ENCODE assay signal across 28 mouse cellular contexts in genomic region chr17:63176411-63176810, GRCm38 (mm10).
DNase-seq lines count a peak whose midpoint lies in the region; ATAC-seq and TF ChIP-seq lines count a peak whose summit lies in the region.
"Had no signal": no experiment of that assay in that cellular context is flagged by ENCODE, and none has a peak within 500 bp of the region (broad histone marks: within the 10 kb centered on the region; RNA-seq: fewer than 3 reads in every experiment).

No protein-coding gene starts in this region.

- TF ChIP-seq POLR2A in testis, adult 2 months (IDR thresholded peaks at IDR 0.05; ENCODE audit: control insufficient read depth, low read depth, low read length) = no peak

- H3K27ac ChIP-seq in hindbrain, embryonic 11.5 days (ENCODE audit: low read depth, low read length) = no peak overlapping the region
- no peak overlapping the region for H3K27ac ChIP-seq in hindbrain, embryonic 14.5 days
- H3K27ac ChIP-seq in testis, adult 2 months (ENCODE audit: control insufficient read depth, insufficient read depth, low read depth, low read length) = peak overlapping the region; percentile 53; the same call in 1 of the 2 replicates
- H3K27ac ChIP-seq in midbrain, embryonic 16.5 days (ENCODE audit: low read length) = peak overlapping the region; percentile 12
- H3K27ac ChIP-seq: embryonic facial prominence, embryonic 12.5 days; heart, embryonic 10.5 days; heart, embryonic 15.5 days; hindbrain, embryonic 15.5 days; limb, embryonic 12.5 days; liver, embryonic 15.5 days; lung, embryonic 15.5 days; neural tube, embryonic 13.5 days had no signal

- no peak overlapping the region for H3K9ac ChIP-seq in hindbrain, embryonic 11.5 days (ENCODE audit: low read depth, low read length)
- no peak overlapping the region for H3K9ac ChIP-seq in hindbrain, embryonic 14.5 days
- H3K9ac ChIP-seq in midbrain, embryonic 16.5 days (ENCODE audit: low read depth, low read length) = no peak overlapping the region
- H3K9ac ChIP-seq: embryonic facial prominence, embryonic 12.5 days; heart, embryonic 15.5 days; hindbrain, embryonic 15.5 days; limb, embryonic 12.5 days; liver, embryonic 15.5 days; lung, embryonic 15.5 days; neural tube, embryonic 13.5 days had no signal

- H3K36me3 ChIP-seq in hindbrain, embryonic 11.5 days (ENCODE audit: control insufficient read depth, insufficient read depth, low read length) = no peaks in the 10 kb centered on the region
- H3K36me3 ChIP-seq in hindbrain, embryonic 14.5 days (replicated peaks; ENCODE audit: control insufficient read depth, insufficient read depth) = no peaks in the 10 kb centered on the region
- H3K36me3 ChIP-seq in testis, adult 2 months (ENCODE audit: control insufficient read depth, insufficient read depth, low read length) = no peaks in the 10 kb centered on the region
- H3K36me3 ChIP-seq in midbrain, embryonic 16.5 days (ENCODE audit: control insufficient read depth, insufficient read depth, low read length) = no peaks in the 10 kb centered on the region
- H3K36me3 ChIP-seq: embryonic facial prominence, embryonic 12.5 days; heart, embryonic 10.5 days; heart, embryonic 15.5 days; hindbrain, embryonic 15.5 days; limb, embryonic 12.5 days; liver, embryonic 15.5 days; lung, embryonic 15.5 days; neural tube, embryonic 13.5 days had no signal

- H3K27me3 ChIP-seq in hindbrain, embryonic 11.5 days (ENCODE audit: control insufficient read depth, insufficient read depth, low read length) = no peaks in the 10 kb centered on the region
- no peaks in the 10 kb centered on the region for H3K27me3 ChIP-seq in hindbrain, embryonic 14.5 days (ENCODE audit: control insufficient read depth, insufficient read depth, low read length)
- H3K27me3 ChIP-seq in testis, adult 2 months (ENCODE audit: control insufficient read depth, insufficient read depth, low read length) = no peaks in the 10 kb centered on the region
- no peaks in the 10 kb centered on the region for H3K27me3 ChIP-seq in midbrain, embryonic 16.5 days (ENCODE audit: control insufficient read depth, insufficient read depth, low read depth, low read length)
- H3K27me3 ChIP-seq: embryonic facial prominence, embryonic 12.5 days; heart, embryonic 15.5 days; hindbrain, embryonic 15.5 days; limb, embryonic 12.5 days; liver, embryonic 15.5 days; lung, embryonic 15.5 days; Patski had no signal

- 48% methylated on average over 5 of the region's 5 CpGs for WGBS in hindbrain, embryonic 11.5 days
- WGBS in hindbrain, embryonic 14.5 days = 45% methylated on average over 5 of the region's 5 CpGs
- 41% methylated on average over 5 of the region's 5 CpGs for WGBS in midbrain, embryonic 16.5 days

- 0 out of 2 replicates have a peak, but pooled peaks have one; percentile 20 for ATAC-seq in hindbrain, embryonic 11.5 days (ENCODE audit: low FRiP score)
- no peak for ATAC-seq in hindbrain, embryonic 14.5 days (ENCODE audit: low FRiP score)
- no peak for ATAC-seq in midbrain, embryonic 16.5 days
- ATAC-seq: activated CD4-positive, CD25-positive, alpha-beta regulatory T cell, adult 4 months; CD4-positive, CD25-positive, alpha-beta regulatory T cell, adult 4 months; inflammation-experienced regulatory T-cells, adult 6 months; Patski had no signal

- no peaks in the 10 kb centered on the region for H3K9me3 ChIP-seq in hindbrain, embryonic 11.5 days (ENCODE audit: control insufficient read depth, low read length)
- H3K9me3 ChIP-seq in hindbrain, embryonic 14.5 days (ENCODE audit: control insufficient read depth, low read length) = no peaks in the 10 kb centered on the region
- no peaks in the 10 kb centered on the region for H3K9me3 ChIP-seq in midbrain, embryonic 16.5 days (replicated peaks; ENCODE audit: control insufficient read depth, low read length, poor library complexity, severe bottlenecking)
- H3K9me3 ChIP-seq: embryonic facial prominence, embryonic 12.5 days; heart, embryonic 10.5 days; heart, embryonic 15.5 days; hindbrain, embryonic 15.5 days; limb, embryonic 12.5 days; liver, embryonic 15.5 days; lung, embryonic 15.5 days; neural tube, embryonic 13.5 days had no signal

- no peak for DNase-seq in hindbrain, embryonic 11.5 days (ENCODE audit: low spot score)
- DNase-seq in hindbrain, embryonic 14.5 days (ENCODE audit: low spot score) = no peak
- no peak for DNase-seq in testis, postnatal 14 days (ENCODE audit: low spot score)
- peak; percentile 7 for DNase-seq in WW6 (ENCODE audit: low read depth, low spot score)
- no peak for DNase-seq in layer of hippocampus, postnatal 36 days
- DNase-seq in layer of hippocampus, adult 8-10 months (ENCODE audit: low spot score in 2 of 2) = no peak
- DNase-seq: adrenal gland, adult 2 months; adrenal gland, postnatal 36 days; cerebellum, adult 18-20 months; cerebellum, postnatal 10 days; gastrocnemius, postnatal 25 days; heart, adult 11 months; kidney, adult 18-20 months; kidney, postnatal 36 days had no signal

- H3K4me1 ChIP-seq in hindbrain, embryonic 11.5 days (replicated peaks; ENCODE audit: control insufficient read depth, insufficient read depth, low read length) = no peaks in the 10 kb centered on the region
- peaks cover 27% of the 10 kb centered on the region for H3K4me1 ChIP-seq in hindbrain, embryonic 14.5 days (replicated peaks; ENCODE audit: control insufficient read depth, insufficient read depth, low read length)
- no peaks in the 10 kb centered on the region for H3K4me1 ChIP-seq in testis, adult 2 months (ENCODE audit: control insufficient read depth, insufficient read depth, low read length)
- peaks cover 24% of the 10 kb centered on the region for H3K4me1 ChIP-seq in midbrain, embryonic 16.5 days (ENCODE audit: control insufficient read depth, insufficient read depth, low read length)
- H3K4me1 ChIP-seq: heart, embryonic 10.5 days; heart, embryonic 15.5 days; liver, embryonic 15.5 days had no signal

- H3K4me2 ChIP-seq in hindbrain, embryonic 11.5 days (replicated peaks; ENCODE audit: low read depth, low read length) = no peak overlapping the region
- no peak overlapping the region for H3K4me2 ChIP-seq in hindbrain, embryonic 14.5 days (replicated peaks)
- H3K4me2 ChIP-seq in midbrain, embryonic 16.5 days (ENCODE audit: low read length) = no peak overlapping the region
- H3K4me2 ChIP-seq: embryonic facial prominence, embryonic 12.5 days; heart, embryonic 15.5 days; hindbrain, embryonic 15.5 days; limb, embryonic 12.5 days; liver, embryonic 15.5 days; lung, embryonic 15.5 days; neural tube, embryonic 13.5 days had no signal

- no peak for TF ChIP-seq CTCF in testis, adult 2 months (IDR thresholded peaks at IDR 0.05; ENCODE audit: control insufficient read depth, insufficient read depth, insufficient replicate concordance, low read depth, low read length)

- no peak overlapping the region for H3K4me3 ChIP-seq in hindbrain, embryonic 11.5 days (ENCODE audit: low read depth, low read length)
- H3K4me3 ChIP-seq in hindbrain, embryonic 14.5 days (replicated peaks; ENCODE audit: low read length) = no peak overlapping the region
- H3K4me3 ChIP-seq in testis, adult 2 months (ENCODE audit: control insufficient read depth, low read depth, low read length) = peak overlapping the region; percentile 67
- no peak overlapping the region for H3K4me3 ChIP-seq in midbrain, embryonic 16.5 days (ENCODE audit: low read depth, low read length)
- H3K4me3 ChIP-seq: embryonic facial prominence, embryonic 12.5 days; heart, embryonic 10.5 days; heart, embryonic 15.5 days; hindbrain, embryonic 15.5 days; limb, embryonic 12.5 days; liver, embryonic 15.5 days; lung, embryonic 15.5 days; neural tube, embryonic 13.5 days had no signal

Comparison
In these comparisons a context has a peak if more than half of its experiments do, and no peak if none do; other contexts are left out.
1. H3K27ac ChIP-seq: peak in testis, adult 2 months (single experiment) and midbrain, embryonic 16.5 days (single experiment); none in hindbrain, embryonic 11.5 days (single experiment) and hindbrain, embryonic 14.5 days (single experiment).